Mouse (Mus musculus) liver, embryonic 11.5 days (tissue): ENCODE results near the gene Gm20937. TPM values are rescaled to one million over a fixed set of nuclear protein-coding genes. Genes with fewer than 3 reads are reported as not detected.
"Not testable (repeated sequence)": the region's sequence is repeated elsewhere in the genome, so short reads cannot be mapped to it uniquely, and the experiment has no call there.

Experiments used
- ATAC-seq: fragments of 200-750 bp; cut with Nextera tagmentation; replicated peaks from 2 replicates; pipeline ENCODE4 v1.8.0; 2017; ENCODE audit warnings: moderate number of reproducible peaks, mild to moderate bottlenecking, moderate TSS enrichment, moderate library complexity; ENCODE audit not compliant: low FRiP score
- DNase-seq: peaks from one replicate; pipeline ENCODE4 v3.0.0-alpha.2; 2017; ENCODE audit warnings: low spot score
- H3K27ac ChIP-seq: fragments of 300-500 bp; sonication (generic); 2 replicates; pipeline ENCODE4 v1.5.1; 2014; ENCODE audit warnings: mild to moderate bottlenecking, low read depth, low read length, control low read depth
- H3K27me3 ChIP-seq: fragments of 300-500 bp; sonication (generic); replicated peaks from 2 replicates; pipeline ENCODE4 v1.6.1; 2014; ENCODE audit warnings: low read length, mixed read lengths; ENCODE audit not compliant: control insufficient read depth, insufficient read depth
- H3K36me3 ChIP-seq: fragments of 300-500 bp; sonication (generic); 2 replicates; pipeline ENCODE4 v1.6.1; 2014; ENCODE audit warnings: mild to moderate bottlenecking, low read length, moderate library complexity, mixed read lengths; ENCODE audit not compliant: control insufficient read depth, insufficient read depth
- H3K4me1 ChIP-seq: fragments of 300-500 bp; sonication (generic); replicated peaks from 2 replicates; pipeline ENCODE4 v1.6.1; 2014; ENCODE audit warnings: low read length, mixed read lengths; ENCODE audit not compliant: control insufficient read depth, insufficient read depth
- H3K4me2 ChIP-seq: fragments of 300-500 bp; sonication (generic); 2 replicates; pipeline ENCODE4 v1.6.1; 2014; ENCODE audit warnings: mild to moderate bottlenecking, control low read depth, moderate library complexity
- H3K4me3 ChIP-seq: fragments of 300-500 bp; sonication (generic); 2 replicates; pipeline ENCODE4 v1.5.1; 2014; ENCODE audit warnings: low read depth, low read length, control low read depth
- H3K9ac ChIP-seq: fragments of 300-500 bp; sonication (generic); 2 replicates; pipeline ENCODE4 v1.6.1; 2014; ENCODE audit warnings: low read depth, low read length, control low read depth
- H3K9me3 ChIP-seq: fragments of 300-500 bp; sonication (generic); 2 replicates; pipeline ENCODE4 v1.6.1; 2016; ENCODE audit warnings: low read length, inconsistent platforms, mixed read lengths; ENCODE audit not compliant: control insufficient read depth
- WGBS: fragments of 180-500 bp; shearing (Covaris S2); extraction: QIAGEN DNeasy Blood & Tissue Kit; methylation state at CpG from one replicate; pipeline ENCODE4 v1.1.7; 2014; 5-methylcytosine and 5-hydroxymethylcytosine counted together
- polyA plus RNA-seq: library from polyadenylated mRNA; unstranded; fragments of >200 nt; fragmentation: Nextera tagmentation; extraction: Ambion mirVana; gene quantifications from 2 replicates; pipeline ENCODE4 v1.2.1, GENCODE M21; 2014

The Gm20937 gene
- not detected in 2 replicates for polyA plus RNA-seq

DNA sequence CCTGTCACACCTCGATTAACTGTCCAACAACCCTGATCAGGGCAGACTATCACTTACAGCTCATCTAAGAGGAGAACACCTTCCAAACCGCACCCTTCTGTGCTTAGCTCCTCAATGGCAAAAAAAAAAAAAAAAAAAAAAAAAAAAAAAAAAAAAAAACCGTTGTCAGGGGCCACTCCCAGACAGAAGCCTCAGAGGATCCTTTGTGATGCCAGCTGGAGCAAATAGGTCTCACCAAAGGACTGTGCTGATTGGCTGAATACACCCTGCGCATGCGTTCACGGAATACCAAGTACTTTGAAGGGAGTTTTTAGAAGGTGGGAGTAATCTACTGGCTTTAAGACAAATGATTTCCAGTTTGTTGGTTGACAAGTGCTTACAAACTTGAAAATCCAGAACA lies at the start of gene Gm20937:
Gm20937 (minus strand) TSS at position 101 of the 400 bp plus-strand sequence.
- whole genome bisulfite sequencing, result no CpG with 5 or more reads among the region's 6 CpGs
- not testable (repeated sequence) for H3K27ac ChIP-seq, H3K4me2 ChIP-seq, H3K9ac ChIP-seq, DNase-seq, H3K27me3 ChIP-seq, H3K4me3 ChIP-seq, H3K36me3 ChIP-seq, ATAC-seq, H3K9me3 ChIP-seq, H3K4me1 ChIP-seq

Other genes starting within 250 kb of the Gm20937 start
- not detected in 2 replicates for gene Gm20816, start 243.1 kb upstream of the Gm20937 start, polyA plus RNA-seq